Mouse (Mus musculus) cortical plate, adult 2 months (tissue): Measurements from ENCODE around the gene Ski. TPM values are rescaled to one million over a fixed set of nuclear protein-coding genes. Genes with fewer than 3 reads are reported as not detected.

Experiments
- H3K27ac ChIP-seq: fragments of 200-500 bp; 2 replicates; pipeline ENCODE4 v1.5.1; 2012; ENCODE audit warnings: low read length, control low read depth, inconsistent platforms; ENCODE audit not compliant: insufficient read depth
- H3K4me1 ChIP-seq: fragments of 200-500 bp; 2 replicates; pipeline ENCODE4 v1.6.1; 2011; ENCODE audit warnings: low read length; ENCODE audit not compliant: control insufficient read depth, insufficient read depth
- H3K4me3 ChIP-seq: fragments of 200-500 bp; 2 replicates; pipeline ENCODE4 v1.5.1; 2011; ENCODE audit warnings: mild to moderate bottlenecking, low read length, control low read depth; ENCODE audit not compliant: insufficient read depth
- CTCF ChIP-seq: fragments of 200-500 bp; IDR thresholded peaks from 2 replicates; pipeline ENCODE4 v1.5.1; 2011; ENCODE audit warnings: mild to moderate bottlenecking, control low read depth, low read length; ENCODE audit not compliant: insufficient read depth; ENCODE audit errors: extremely low read depth
- POLR2A ChIP-seq: fragments of 200-500 bp; IDR thresholded peaks from 2 replicates; pipeline ENCODE4 v1.6.1; 2011; ENCODE audit warnings: mild to moderate bottlenecking, low read length, control low read depth; ENCODE audit not compliant: insufficient read depth; ENCODE audit errors: extremely low read depth
- polyA plus RNA-seq: library from polyadenylated mRNA; depleted of rRNA; stranded (reverse); fragments of >200 nt; gene quantifications from 2 replicates; pipeline ENCODE4 v1.2.3, GENCODE M21; 2012

Ski gene
- polyA plus RNA-seq, 1 experiment: 70.3 TPM

- no peak overlapping the region for H3K27ac ChIP-seq
- H3K4me1 ChIP-seq: peaks cover 21% of the 10 kb centered on the region
- no peak overlapping the region for H3K4me3 ChIP-seq
- no peak for TF ChIP-seq CTCF
- no peak for TF ChIP-seq POLR2A
These were observed 56.5 kb downstream of the Ski start for GRCm38 (mm10) chr4:155165861-155166260.

DNA sequence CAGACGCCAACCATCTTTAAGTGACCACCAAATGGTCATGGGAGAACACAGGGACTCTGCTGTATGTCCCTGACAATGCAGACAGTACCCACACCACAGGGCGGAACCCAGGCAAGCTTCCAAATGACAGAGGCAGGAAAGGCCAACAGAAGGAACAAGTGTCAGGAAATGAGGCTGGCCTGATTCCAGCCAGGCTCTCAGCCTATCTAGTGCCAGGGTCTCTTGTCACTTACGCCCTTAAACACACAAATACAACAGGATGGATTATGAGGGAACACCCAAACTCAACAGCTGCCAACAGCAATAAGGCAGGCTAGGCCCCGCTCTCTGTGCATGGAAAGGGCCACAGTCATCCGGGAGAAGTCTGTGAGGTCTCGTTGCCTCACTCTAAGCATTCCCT is 57.8 kb downstream of the Ski start:
- no peak for TF ChIP-seq CTCF
- peaks cover 20% of the 10 kb centered on the region for H3K4me1 ChIP-seq
- H3K4me3 ChIP-seq: no peak overlapping the region
- H3K27ac ChIP-seq: peak overlapping the region; percentile 16; the same call in 1 of the 2 replicates

DNA sequence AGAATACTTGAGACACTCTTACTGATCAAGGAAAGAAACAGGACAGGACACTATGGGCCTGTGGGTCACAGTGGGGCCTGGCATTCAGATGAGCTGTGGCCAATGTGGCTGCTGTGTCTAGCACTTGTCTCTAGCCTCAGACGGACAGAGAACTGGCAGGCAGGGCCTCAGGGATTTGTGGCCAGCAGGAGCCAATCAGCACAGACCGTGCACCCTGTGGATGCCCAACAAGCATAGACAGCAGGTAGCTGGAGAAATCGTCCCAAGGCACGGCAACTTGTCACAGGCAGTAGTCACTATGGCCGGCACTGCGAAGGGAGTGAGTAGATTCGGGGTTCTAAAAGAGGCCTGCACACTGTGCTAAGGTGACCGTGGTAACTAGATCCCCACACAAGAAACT is 58.7 kb downstream of the Ski start:
- H3K4me3 ChIP-seq: no peak overlapping the region
- H3K27ac ChIP-seq: 0 out of 2 replicates have a peak overlapping the region, but pooled peaks have one; percentile 33
- peaks cover 20% of the 10 kb centered on the region for H3K4me1 ChIP-seq
- no peak for TF ChIP-seq POLR2A
- TF ChIP-seq CTCF: no peak

DNA sequence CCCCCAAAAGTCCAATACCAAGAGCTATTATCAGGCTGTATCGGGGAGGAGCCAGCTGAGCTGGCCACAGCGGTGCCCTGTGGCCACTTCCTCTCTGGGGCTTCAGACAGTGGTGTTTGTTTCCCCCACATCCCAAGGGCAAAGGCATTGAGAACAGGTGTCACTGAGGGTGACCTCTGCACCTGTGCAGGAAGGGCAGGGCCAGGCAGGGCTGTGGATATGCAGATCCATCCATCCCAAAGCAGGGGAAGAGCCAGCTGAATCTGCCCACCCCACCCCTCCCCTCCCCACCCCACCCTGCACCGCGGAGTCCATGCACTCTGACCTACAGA is 59.1 kb downstream of the Ski start:
- Histone ChIP-seq H3K4me1 (peaks cover 18% of the 10 kb centered on the region), H3K4me3 (no peak overlapping the region), H3K27ac (0 out of 2 replicates have a peak overlapping the region, but pooled peaks have one; percentile 22)
- TF ChIP-seq POLR2A (no peak), CTCF (no peak)

- no peak for TF ChIP-seq CTCF
- Histone ChIP-seq H3K4me1 (peaks cover 16% of the 10 kb centered on the region), H3K27ac (0 out of 2 replicates have a peak overlapping the region, but pooled peaks have one; percentile 22), H3K4me3 (no peak overlapping the region)
These were observed 59.7 kb downstream of the Ski start for GRCm38 (mm10) chr4:155162433-155163319.

DNA sequence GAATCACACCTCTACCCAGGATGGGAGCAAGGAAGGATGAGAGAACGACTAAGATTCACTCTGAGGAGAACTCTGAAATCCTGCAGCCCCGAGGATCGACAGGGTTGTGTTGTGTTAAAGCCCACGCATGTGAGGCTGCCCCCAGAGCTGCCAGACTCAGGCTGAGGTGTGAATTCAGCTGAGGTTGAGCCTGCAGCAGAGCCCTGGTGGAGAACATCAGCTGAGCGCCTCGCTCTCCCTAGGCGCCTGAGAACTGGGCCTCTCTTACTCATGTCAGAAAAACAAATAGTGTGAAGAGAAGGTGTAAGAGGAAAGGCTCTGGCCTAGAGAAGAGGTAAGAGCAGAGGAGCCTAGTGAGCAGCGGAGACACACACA is 63.9 kb downstream of the Ski start:
- no peak overlapping the region for H3K27ac ChIP-seq
- H3K4me3 ChIP-seq: no peak overlapping the region
- TF ChIP-seq CTCF (no peak), POLR2A (no peak)
- peaks cover 7% of the 10 kb centered on the region for H3K4me1 ChIP-seq

- TF ChIP-seq POLR2A: no peak
- no peak for TF ChIP-seq CTCF
- Histone ChIP-seq H3K27ac (no peak overlapping the region; the same call in 1 of the 2 replicates), H3K4me3 (no peak overlapping the region), H3K4me1 (peaks cover 7% of the 10 kb centered on the region; the same call in 1 of the 2 replicates)
These were observed 64.4 kb downstream of the Ski start for GRCm38 (mm10) chr4:155157871-155158542.

DNA sequence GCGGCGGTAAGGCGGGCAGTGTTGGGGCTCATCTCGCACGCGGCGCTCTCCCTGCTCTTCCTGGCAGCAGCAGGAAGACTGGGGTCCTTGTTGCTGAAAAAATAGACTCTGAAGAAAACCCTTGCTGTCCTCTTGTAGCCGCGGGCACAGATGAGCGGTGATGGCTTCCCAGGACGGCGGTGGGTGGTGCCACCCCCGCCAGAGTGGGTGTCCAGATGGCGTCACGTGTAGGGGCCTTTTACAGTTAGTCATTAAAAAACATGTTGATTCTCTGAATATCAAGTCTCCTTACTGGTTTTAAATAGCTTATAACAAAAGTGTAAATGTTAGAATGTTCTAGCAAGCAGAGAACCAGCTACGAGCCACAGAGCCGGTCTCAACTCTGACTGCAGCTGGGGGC is 65.7 kb downstream of the Ski start:
- H3K27ac ChIP-seq: no peak overlapping the region
- H3K4me3 ChIP-seq: no peak overlapping the region
- TF ChIP-seq POLR2A (no peak), CTCF (no peak)
- peaks cover 5% of the 10 kb centered on the region; the same call in 1 of the 2 replicates for H3K4me1 ChIP-seq

DNA sequence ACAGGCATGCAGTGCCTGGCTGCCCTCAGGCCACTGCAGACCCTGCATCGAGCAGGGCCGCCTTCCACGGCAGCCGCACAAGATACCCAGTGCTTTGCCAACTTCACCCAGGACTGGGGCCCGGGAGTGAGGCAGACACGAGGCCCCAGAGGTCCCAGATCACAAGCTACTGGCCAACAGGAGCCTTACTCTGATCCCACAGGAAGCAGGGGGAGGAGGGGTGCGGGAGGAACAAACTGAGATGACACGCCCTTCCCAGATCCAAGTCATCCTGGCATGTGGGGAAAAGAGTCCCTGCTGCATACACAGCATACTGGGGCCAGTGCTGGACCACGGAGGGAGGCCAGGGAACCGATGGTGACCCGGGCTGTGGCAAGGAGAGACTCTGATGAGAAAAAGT is 67.4 kb downstream of the Ski start:
- no peak overlapping the region for H3K4me3 ChIP-seq
- H3K4me1 ChIP-seq: peaks cover 8% of the 10 kb centered on the region
- no peak overlapping the region for H3K27ac ChIP-seq
- TF ChIP-seq CTCF (no peak), POLR2A (no peak)

DNA sequence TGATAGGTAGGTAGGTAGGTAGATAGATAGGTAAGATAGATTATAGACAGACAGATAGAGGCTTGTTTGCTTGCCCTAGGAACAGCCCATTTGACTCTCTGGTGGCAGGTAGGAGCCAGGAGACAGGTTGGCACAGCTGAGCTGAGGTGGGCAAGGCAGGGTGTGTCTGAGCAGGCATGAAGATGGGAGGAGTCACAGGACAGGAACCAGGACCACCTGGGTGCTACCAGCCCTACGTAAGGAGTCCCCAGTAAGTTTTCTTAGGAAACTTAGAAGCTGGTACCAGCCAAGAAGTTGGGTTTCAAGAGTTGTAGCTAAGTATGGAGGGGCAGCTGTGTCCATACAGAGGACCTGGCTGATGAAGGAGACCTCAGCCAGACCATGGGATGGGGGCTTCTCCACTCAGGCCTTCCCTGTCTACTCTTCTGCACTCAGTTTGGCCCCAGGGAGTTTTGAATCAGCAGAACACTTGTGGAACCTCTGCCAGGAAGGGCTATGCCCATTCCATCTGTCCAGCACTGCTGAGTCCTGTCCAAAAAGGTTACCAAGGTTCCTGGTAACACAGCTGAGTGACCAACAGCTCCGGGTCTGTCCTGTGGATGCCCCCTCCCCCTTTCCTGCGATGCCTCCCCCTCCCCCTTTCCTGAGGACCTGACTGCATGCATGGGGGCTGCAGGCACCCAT is 68.9 kb downstream of the Ski start:
- TF ChIP-seq POLR2A (no peak), CTCF (no peak)
- no peak overlapping the region for H3K27ac ChIP-seq
- no peak overlapping the region for H3K4me3 ChIP-seq
- H3K4me1 ChIP-seq: peaks cover 8% of the 10 kb centered on the region
